Mouse (Mus musculus) kidney, adult 18-20 months (tissue): Measurements from ENCODE around the gene Dnajc5.

Experiments used
- DNase-seq: peaks from one replicate; pipeline ENCODE4 v3.0.0; 2021

Gene Dnajc5

GRCm38 (mm10) chr2:181519201-181519600, 1.1 kb upstream of the Dnajc5 start:
- no peak for DNase-seq

GRCm38 (mm10) chr2:181520936-181521227, 597 bp downstream of the Dnajc5 start:
- DNase-seq: no peak

GRCm38 (mm10) chr2:181521491-181521890, 1.2 kb downstream of the Dnajc5 start:
- no peak for DNase-seq

- peak; percentile 24 for DNase-seq
These were observed 2.5 kb downstream of the Dnajc5 start for GRCm38 (mm10) chr2:181522811-181523210.

- DNase-seq: no peak
These were observed 5.2 kb downstream of the Dnajc5 start for GRCm38 (mm10) chr2:181525526-181525925.

- DNase-seq: no peak
These were observed 8.8 kb downstream of the Dnajc5 start for GRCm38 (mm10) chr2:181529076-181529475.

- no peak for DNase-seq
These were observed 12.3 kb downstream of the Dnajc5 start for GRCm38 (mm10) chr2:181532589-181532988.

- DNase-seq: no peak
These were observed 16.1 kb downstream of the Dnajc5 start for GRCm38 (mm10) chr2:181536410-181536809.

- DNase-seq: no peak
These were observed 17.3 kb downstream of the Dnajc5 start for GRCm38 (mm10) chr2:181537444-181538047.

GRCm38 (mm10) chr2:181541761-181542380, 21.6 kb downstream of the Dnajc5 start:
- no peak for DNase-seq

- DNase-seq: no peak
These were observed 25.9 kb downstream of the Dnajc5 start for GRCm38 (mm10) chr2:181546142-181546541.

- no peak for DNase-seq
These were observed 27.9 kb downstream of the Dnajc5 start for GRCm38 (mm10) chr2:181548227-181548626.

- no peak for DNase-seq
These were observed 28.4 kb downstream of the Dnajc5 start for GRCm38 (mm10) chr2:181548682-181549081.

GRCm38 (mm10) chr2:181550233-181550632, 29.9 kb downstream of the Dnajc5 start:
- DNase-seq: no peak

- DNase-seq: no peak
These were observed 33.5 kb downstream of the Dnajc5 start for GRCm38 (mm10) chr2:181553772-181554171.

- no peak for DNase-seq
These were observed 47.1 kb downstream of the Dnajc5 start for GRCm38 (mm10) chr2:181567338-181567737.

- peak; percentile 55 for DNase-seq
These were observed 48.2 kb downstream of the Dnajc5 start for GRCm38 (mm10) chr2:181568272-181569008.

GRCm38 (mm10) chr2:181569856-181570255, 49.6 kb downstream of the Dnajc5 start:
- DNase-seq: no peak

GRCm38 (mm10) chr2:181570375-181570774, 50.1 kb downstream of the Dnajc5 start:
- DNase-seq: no peak

- no peak for DNase-seq
These were observed 50.8 kb downstream of the Dnajc5 start for GRCm38 (mm10) chr2:181570921-181571595.

GRCm38 (mm10) chr2:181571941-181572670, 51.8 kb downstream of the Dnajc5 start:
- DNase-seq: no peak

- DNase-seq: no peak
These were observed 52.9 kb downstream of the Dnajc5 start for GRCm38 (mm10) chr2:181572921-181573920.
